Mouse (Mus musculus): Measurements from ENCODE around the gene Tor1aip2. TPM values are rescaled to one million over a fixed set of nuclear protein-coding genes. Genes with fewer than 3 reads are reported as not detected.

Gene Tor1aip2
- 100 to 1,000 TPM in 1 of 2 experiments, 10 to 100 TPM in 1; 86.2 to 100 TPM for total RNA-seq (2023)

GRCm38 (mm10) chr1:156035269-156035929 is at the start of gene Tor1aip2:
Tor1aip2 (plus strand) TSS chr1:156035403.

DNA sequence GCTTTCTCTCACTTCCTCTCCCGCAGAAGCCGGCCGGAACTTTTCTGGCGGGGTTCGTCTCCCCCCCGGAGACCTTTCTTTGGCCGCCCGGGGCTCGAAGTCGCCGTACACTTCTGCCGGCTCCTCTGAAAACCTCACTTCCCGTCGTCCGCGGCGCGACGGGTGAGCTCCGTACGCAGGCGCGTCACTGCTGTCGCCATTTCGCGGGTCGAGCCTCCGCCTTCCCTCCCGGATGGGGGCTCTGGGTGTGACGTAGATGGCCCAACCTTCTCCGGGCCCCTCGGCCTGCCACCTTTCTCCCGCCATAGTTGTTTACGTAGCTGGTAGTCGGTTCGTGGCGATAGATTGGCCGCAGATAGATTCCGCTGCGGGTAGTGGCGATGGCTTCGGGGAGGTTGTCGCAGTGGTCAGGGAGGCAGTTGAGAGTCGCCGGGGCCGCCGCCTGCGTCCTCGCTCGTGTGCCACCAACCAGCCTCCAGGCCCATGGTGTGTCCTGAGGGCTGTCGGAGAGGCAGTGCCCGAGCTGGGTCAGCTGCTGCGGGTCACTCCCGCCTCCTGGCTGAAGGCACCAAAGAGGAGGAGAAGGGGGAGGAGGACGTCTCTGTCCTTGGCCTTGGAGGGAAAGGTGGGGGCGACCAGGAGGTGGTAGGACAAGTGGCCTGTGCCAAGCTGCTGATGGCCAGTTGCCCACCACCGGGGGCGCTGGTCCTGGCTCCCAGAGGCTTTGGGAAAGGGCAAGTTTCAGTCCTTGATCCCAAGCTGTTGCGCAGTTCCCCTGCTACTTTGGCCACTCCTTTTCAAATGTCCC is 931 bp downstream of the Tor1aip2 start, which contains the start of gene Tor1aip1:
TSS of gene Tor1aip1 (minus strand) at position 551 of the 808 bp plus-strand sequence.

Other genes starting within 250 kb of the Tor1aip2 start
- gene Qsox1, start 222.5 kb upstream of the Tor1aip2 start, total RNA-seq (2023): 10 to 100 TPM; 18.5 to 24.5 TPM
- gene Cep350, start 62.1 kb upstream of the Tor1aip2 start, total RNA-seq (2023): 10 to 100 TPM; 76.7 to 78.0 TPM
- 100 to 1,000 TPM; 200 to 219 TPM for gene Tor1aip1, start 1.1 kb downstream of the Tor1aip2 start, total RNA-seq (2023)
- not detected for gene Fam163a, start 169.6 kb downstream of the Tor1aip2 start, total RNA-seq (2023)

All from B cell, adult 67 days (primary cell).